Mouse (Mus musculus): Measurements from ENCODE around the gene Gm30083. TPM values are rescaled to one million over a fixed set of nuclear protein-coding genes. Genes with fewer than 3 reads are reported as not detected.
A peak's percentile ranks its signal among the peaks of the same experiment; 100 is the strongest.

Gene Gm30083
- polyA plus RNA-seq, 1 experiment: not detected

DNA sequence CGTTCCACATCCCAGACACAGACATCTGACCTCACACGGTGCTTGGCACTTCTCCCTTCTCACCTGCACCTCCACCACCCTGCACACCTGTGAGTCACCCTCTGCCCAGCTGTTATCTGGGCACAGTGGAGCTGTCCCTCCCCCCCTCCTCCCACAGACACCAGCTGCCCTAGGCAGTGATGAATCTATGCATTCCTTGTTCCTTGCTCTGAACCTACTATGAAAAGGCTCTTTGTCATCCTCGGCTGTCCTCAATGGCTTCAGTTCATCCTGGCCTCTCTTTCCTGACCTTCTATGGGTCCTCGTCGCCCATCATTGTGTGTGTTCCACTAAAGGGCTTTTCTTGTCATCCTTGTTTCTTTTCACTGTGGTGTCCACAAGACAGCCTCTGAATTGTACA, 40.2 kb downstream of the Gm30083 start:
- 85% methylated on average over 5 of the region's 5 CpGs for WGBS
- Histone ChIP-seq H3K4me3 (ENCODE audit: control insufficient read depth, insufficient read depth, low read length) (no peak overlapping the region), H3K4me1 (replicated peaks; ENCODE audit: control insufficient read depth, insufficient read depth, low read length) (no peaks in the 10 kb centered on the region), H3K36me3 (ENCODE audit: control insufficient read depth, insufficient read depth, low read length) (no peaks in the 10 kb centered on the region), H3K27me3 (ENCODE audit: control insufficient read depth, insufficient read depth, low read length) (no peaks in the 10 kb centered on the region), H3K27ac (ENCODE audit: control insufficient read depth, insufficient read depth, low read length) (no peak overlapping the region)
- no peak for DNase-seq
- TF ChIP-seq POLR2A (IDR thresholded peaks at IDR 0.05; ENCODE audit: control insufficient read depth, extremely low read depth, insufficient read depth, low read length, poor library complexity) (no peak), CTCF (IDR thresholded peaks at IDR 0.05; ENCODE audit: borderline replicate concordance, control insufficient read depth, extremely low read depth, insufficient read depth, low read length, poor library complexity) (no peak)

DNA sequence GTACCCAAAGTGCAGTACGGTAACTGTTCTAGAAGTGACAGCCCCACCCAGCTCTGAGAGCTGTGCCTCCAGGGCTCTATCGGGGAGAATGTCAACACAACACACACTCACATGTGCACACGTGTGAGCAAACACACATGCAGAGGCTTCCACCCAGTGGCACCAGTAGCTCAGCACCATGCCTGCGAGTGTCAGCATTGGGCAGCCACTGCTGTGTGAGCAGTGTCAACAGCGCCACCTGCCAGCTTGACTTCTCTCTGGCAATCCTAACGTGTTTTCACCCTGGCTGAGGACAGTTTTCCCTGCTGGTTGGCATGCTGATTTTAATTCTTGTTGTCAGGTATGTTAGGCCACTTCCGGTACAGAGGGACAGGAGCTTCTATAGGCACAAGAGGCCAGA, 42.3 kb downstream of the Gm30083 start:
- TF ChIP-seq POLR2A (IDR thresholded peaks at IDR 0.05; ENCODE audit: control insufficient read depth, extremely low read depth, insufficient read depth, low read length, poor library complexity) (no peak), CTCF (IDR thresholded peaks at IDR 0.05; ENCODE audit: borderline replicate concordance, control insufficient read depth, extremely low read depth, insufficient read depth, low read length, poor library complexity) (no peak)
- Histone ChIP-seq H3K27me3 (ENCODE audit: control insufficient read depth, insufficient read depth, low read length) (no peaks in the 10 kb centered on the region), H3K4me1 (replicated peaks; ENCODE audit: control insufficient read depth, insufficient read depth, low read length) (no peaks in the 10 kb centered on the region), H3K36me3 (ENCODE audit: control insufficient read depth, insufficient read depth, low read length) (no peaks in the 10 kb centered on the region), H3K4me3 (ENCODE audit: control insufficient read depth, insufficient read depth, low read length) (no peak overlapping the region), H3K27ac (ENCODE audit: control insufficient read depth, insufficient read depth, low read length) (no peak overlapping the region)
- DNase-seq: no peak
- WGBS: 54% methylated on average over 7 of the region's 7 CpGs

DNA sequence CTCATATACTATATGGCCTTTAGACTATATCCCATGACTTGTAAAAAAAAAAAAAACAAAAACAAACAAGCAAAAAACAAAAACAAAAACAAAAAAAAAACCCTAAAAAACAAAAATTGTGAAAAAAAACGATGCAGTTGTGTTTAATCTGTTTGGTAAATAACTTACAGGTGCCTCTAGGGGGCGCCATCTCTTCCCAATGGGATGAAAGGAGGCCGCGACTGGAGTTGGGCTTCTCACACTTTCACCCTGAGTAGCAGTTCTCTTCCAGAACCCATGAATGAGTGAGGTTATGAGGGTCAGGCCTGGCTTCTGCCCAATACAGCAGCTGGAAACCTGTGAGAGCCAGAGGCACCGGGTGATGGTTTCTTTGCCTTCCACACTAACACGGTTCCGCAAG, 49.3 kb downstream of the Gm30083 start:
- TF ChIP-seq POLR2A (IDR thresholded peaks at IDR 0.05; ENCODE audit: control insufficient read depth, extremely low read depth, insufficient read depth, low read length, poor library complexity) (no peak), CTCF (IDR thresholded peaks at IDR 0.05; ENCODE audit: borderline replicate concordance, control insufficient read depth, extremely low read depth, insufficient read depth, low read length, poor library complexity) (no peak)
- no peaks in the 10 kb centered on the region for H3K36me3 ChIP-seq (ENCODE audit: control insufficient read depth, insufficient read depth, low read length)
- H3K4me3 ChIP-seq (ENCODE audit: control insufficient read depth, insufficient read depth, low read length): no peak overlapping the region
- no peaks in the 10 kb centered on the region for H3K27me3 ChIP-seq (ENCODE audit: control insufficient read depth, insufficient read depth, low read length)
- no peak overlapping the region for H3K27ac ChIP-seq (ENCODE audit: control insufficient read depth, insufficient read depth, low read length)
- DNase-seq: no peak
- WGBS: 70% methylated on average over 7 of the region's 7 CpGs
- H3K4me1 ChIP-seq (replicated peaks; ENCODE audit: control insufficient read depth, insufficient read depth, low read length): no peaks in the 10 kb centered on the region

DNA sequence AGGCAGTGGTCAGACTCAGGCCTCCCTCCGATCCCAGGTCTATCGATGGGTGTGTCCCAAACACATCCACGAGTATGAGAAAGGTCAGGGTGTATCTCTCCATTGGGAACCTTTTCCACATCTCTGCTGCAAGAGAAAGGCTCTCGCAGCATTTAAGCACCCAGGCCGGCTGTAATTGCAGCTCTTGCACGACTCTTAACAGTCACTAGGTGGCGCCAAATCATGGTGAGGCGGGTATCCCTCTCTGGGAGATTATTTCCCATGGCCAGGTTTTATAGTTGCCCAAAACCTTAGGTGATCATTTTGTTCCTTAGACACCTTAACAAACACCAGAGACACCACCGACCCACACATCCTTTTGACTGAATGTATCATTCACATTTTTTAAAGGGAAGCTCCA, 55.6 kb downstream of the Gm30083 start:
- no peak overlapping the region for H3K27ac ChIP-seq (ENCODE audit: control insufficient read depth, insufficient read depth, low read length)
- WGBS: 16% methylated on average over 9 of the region's 9 CpGs
- no peaks in the 10 kb centered on the region for H3K4me1 ChIP-seq (replicated peaks; ENCODE audit: control insufficient read depth, insufficient read depth, low read length)

DNA sequence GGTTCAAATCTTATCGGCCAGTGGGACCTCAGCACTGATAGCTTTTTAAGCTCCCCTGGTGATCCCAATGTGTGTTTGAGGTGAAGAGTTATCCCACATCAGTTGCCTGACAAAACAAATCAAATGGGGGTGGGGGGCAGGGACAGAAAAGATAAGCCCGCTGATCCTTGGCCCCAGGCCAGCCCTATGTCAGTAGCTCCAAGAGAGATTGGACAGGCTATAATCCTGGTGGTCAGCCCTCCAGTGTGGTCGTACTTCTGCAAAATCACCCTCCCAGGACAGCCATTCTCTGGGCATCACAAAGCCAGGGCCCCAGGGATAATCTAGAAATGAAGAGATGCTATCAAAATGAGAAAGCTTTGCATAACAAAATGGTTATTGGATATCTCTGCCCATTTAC, 56.1 kb downstream of the Gm30083 start:
- TF ChIP-seq CTCF (IDR thresholded peaks at IDR 0.05; ENCODE audit: borderline replicate concordance, control insufficient read depth, extremely low read depth, insufficient read depth, low read length, poor library complexity) (no peak), POLR2A (IDR thresholded peaks at IDR 0.05; ENCODE audit: control insufficient read depth, extremely low read depth, insufficient read depth, low read length, poor library complexity) (no peak)
- no peak for DNase-seq
- Histone ChIP-seq H3K4me1 (replicated peaks; ENCODE audit: control insufficient read depth, insufficient read depth, low read length) (no peaks in the 10 kb centered on the region), H3K36me3 (ENCODE audit: control insufficient read depth, insufficient read depth, low read length) (no peaks in the 10 kb centered on the region), H3K27me3 (ENCODE audit: control insufficient read depth, insufficient read depth, low read length) (no peaks in the 10 kb centered on the region), H3K4me3 (ENCODE audit: control insufficient read depth, insufficient read depth, low read length) (no peak overlapping the region), H3K27ac (ENCODE audit: control insufficient read depth, insufficient read depth, low read length) (no peak overlapping the region)
- WGBS: 78% methylated on average over 3 of the region's 3 CpGs

More for the DNA sequence above, 55.6 kb downstream of the Gm30083 start:
- H3K4me3 ChIP-seq (ENCODE audit: control insufficient read depth, insufficient read depth, low read length): no peak overlapping the region
- H3K36me3 ChIP-seq (ENCODE audit: control insufficient read depth, insufficient read depth, low read length): no peaks in the 10 kb centered on the region
- DNase-seq: peak; percentile 14
- TF ChIP-seq CTCF (IDR thresholded peaks at IDR 0.05; ENCODE audit: borderline replicate concordance, control insufficient read depth, extremely low read depth, insufficient read depth, low read length, poor library complexity): no peak
- no peaks in the 10 kb centered on the region for H3K27me3 ChIP-seq (ENCODE audit: control insufficient read depth, insufficient read depth, low read length)

DNA sequence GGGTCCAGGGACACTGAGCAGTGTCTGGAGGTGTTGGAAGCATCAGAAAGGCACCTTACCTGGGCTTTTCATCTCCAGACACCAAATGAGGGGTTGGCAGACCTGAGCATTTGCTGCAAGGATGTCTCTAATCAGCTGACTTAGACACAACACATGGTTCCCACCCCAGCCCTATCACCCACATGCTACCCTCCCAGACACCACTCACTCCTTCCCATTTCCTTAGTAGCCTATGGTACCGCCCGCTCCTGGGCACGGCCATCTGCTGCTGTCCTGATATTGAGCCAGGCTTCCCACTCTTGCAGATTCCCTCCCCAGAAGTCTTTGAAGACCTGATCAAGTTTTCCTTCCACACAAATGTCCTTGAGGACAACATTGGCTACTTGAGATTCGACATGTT, 56.8 kb downstream of the Gm30083 start:
- H3K27me3 ChIP-seq (ENCODE audit: control insufficient read depth, insufficient read depth, low read length): no peaks in the 10 kb centered on the region
- H3K4me1 ChIP-seq (replicated peaks; ENCODE audit: control insufficient read depth, insufficient read depth, low read length): no peaks in the 10 kb centered on the region
- DNase-seq: no peak
- H3K4me3 ChIP-seq (ENCODE audit: control insufficient read depth, insufficient read depth, low read length): no peak overlapping the region
- no peak overlapping the region for H3K27ac ChIP-seq (ENCODE audit: control insufficient read depth, insufficient read depth, low read length)
- 88% methylated on average over 4 of the region's 4 CpGs for WGBS
- no peak for TF ChIP-seq CTCF (IDR thresholded peaks at IDR 0.05; ENCODE audit: borderline replicate concordance, control insufficient read depth, extremely low read depth, insufficient read depth, low read length, poor library complexity)
- no peak for TF ChIP-seq POLR2A (IDR thresholded peaks at IDR 0.05; ENCODE audit: control insufficient read depth, extremely low read depth, insufficient read depth, low read length, poor library complexity)
- H3K36me3 ChIP-seq (ENCODE audit: control insufficient read depth, insufficient read depth, low read length): no peaks in the 10 kb centered on the region

DNA sequence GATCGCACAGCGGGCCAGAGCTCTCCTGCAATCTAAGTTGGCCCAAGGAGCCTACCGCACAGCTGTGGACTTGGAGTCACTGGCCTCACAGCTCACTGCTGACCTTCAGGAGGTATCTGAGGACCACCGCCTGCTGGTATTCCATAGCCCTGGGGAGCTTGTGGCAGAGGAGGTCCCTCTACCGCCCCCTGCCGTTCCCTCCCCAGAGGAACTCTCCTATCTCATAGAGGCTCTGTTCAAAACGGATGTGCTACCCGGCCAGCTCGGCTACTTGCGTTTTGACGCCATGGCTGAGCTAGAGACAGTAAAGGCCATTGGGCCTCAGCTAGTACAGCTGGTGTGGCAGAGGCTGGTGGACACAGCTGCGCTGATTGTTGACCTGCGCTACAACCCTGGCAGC, 58.9 kb downstream of the Gm30083 start:
- Histone ChIP-seq H3K27ac (ENCODE audit: control insufficient read depth, insufficient read depth, low read length) (no peak overlapping the region), H3K4me1 (replicated peaks; ENCODE audit: control insufficient read depth, insufficient read depth, low read length) (no peaks in the 10 kb centered on the region), H3K36me3 (ENCODE audit: control insufficient read depth, insufficient read depth, low read length) (no peaks in the 10 kb centered on the region), H3K4me3 (ENCODE audit: control insufficient read depth, insufficient read depth, low read length) (no peak overlapping the region), H3K27me3 (ENCODE audit: control insufficient read depth, insufficient read depth, low read length) (no peaks in the 10 kb centered on the region)
- WGBS: 75% methylated on average over 13 of the region's 13 CpGs
- no peak for DNase-seq
- TF ChIP-seq POLR2A (IDR thresholded peaks at IDR 0.05; ENCODE audit: control insufficient read depth, extremely low read depth, insufficient read depth, low read length, poor library complexity) (no peak), CTCF (IDR thresholded peaks at IDR 0.05; ENCODE audit: borderline replicate concordance, control insufficient read depth, extremely low read depth, insufficient read depth, low read length, poor library complexity) (no peak)

Measured in thymus, adult 2 months (tissue).